Mouse (Mus musculus) kidney, adult 2 months (tissue): ENCODE results near the gene Sprr2h.

ENCODE experiments used
- CTCF ChIP-seq: fragments of 200-500 bp; conservative IDR thresholded peaks from 2 replicates; pipeline ENCODE4 v1.5.1; 2011; ENCODE audit warnings: low read depth, mild to moderate bottlenecking, control low read depth, low read length, moderate library complexity, mixed read lengths; ENCODE audit not compliant: insufficient read depth, insufficient read length
- POLR2A ChIP-seq: fragments of 200-500 bp; IDR thresholded peaks from one replicate; pipeline ENCODE4 v1.6.1; 2011; ENCODE audit warnings: low read depth, low read length, control low read depth

- TF ChIP-seq POLR2A = no peak
- TF ChIP-seq CTCF = no peak
These were observed 33.6 kb upstream of the Sprr2h start, which contains the start of gene Sprr2e for GRCm38 (mm10) chr3:92351843-92352242.
